Mouse (Mus musculus): ENCODE results near the gene Plin5. TPM values are rescaled to one million over a fixed set of nuclear protein-coding genes. Genes with fewer than 3 reads are reported as not detected.
A peak's percentile ranks its signal among the peaks of the same experiment; 100 is the strongest.
"Not testable (repeated sequence)": the region's sequence is repeated elsewhere in the genome, so short reads cannot be mapped to it uniquely, and the experiment has no call there.

The Plin5 gene
- total and polyA plus RNA-seq, 2 experiments from 2014 or later: 4.3 to 4.8 TPM

DNA sequence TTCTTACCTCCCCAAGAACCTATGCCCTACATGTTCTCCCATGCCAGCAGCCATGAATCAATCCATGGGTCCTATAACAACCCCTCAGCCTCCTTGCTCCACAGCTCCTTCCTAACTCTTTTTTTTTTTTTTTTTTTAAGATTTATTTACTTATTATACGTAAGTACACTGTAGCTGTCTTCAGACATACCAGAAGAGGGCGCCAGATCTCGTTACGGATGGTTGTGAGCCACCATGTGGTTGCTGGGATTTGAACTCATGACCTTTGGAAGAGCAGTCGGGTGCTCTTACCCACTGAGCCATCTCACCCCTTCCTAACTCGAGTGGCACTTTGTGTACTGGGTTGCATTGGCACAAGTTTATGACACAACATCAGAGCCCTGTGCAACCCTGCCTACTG is 51.7 kb downstream of the Plin5 start:
- TF ChIP-seq CTCF (IDR thresholded peaks at IDR 0.05): peak; percentile 40
- H3K27ac ChIP-seq (ENCODE audit: low read depth, low read length); H3K9ac ChIP-seq (replicated peaks; ENCODE audit: low read length, poor library complexity, severe bottlenecking); H3K27me3 ChIP-seq (ENCODE audit: insufficient read depth, low read length); ATAC-seq (ENCODE audit: low FRiP score); H3K4me2 ChIP-seq (ENCODE audit: low read depth, low read length, poor library complexity, severe bottlenecking); H3K4me1 ChIP-seq (ENCODE audit: insufficient read depth, low read length); H3K9me3 ChIP-seq (ENCODE audit: low read length); H3K4me3 ChIP-seq (ENCODE audit: low read depth, low read length); DNase-seq (ENCODE audit: low spot score): not testable (repeated sequence)
- peaks cover 49% of the 10 kb centered on the region for H3K36me3 ChIP-seq (ENCODE audit: insufficient read depth, low read length)
- WGBS: 88% methylated on average over 6 of the region's 6 CpGs

DNA sequence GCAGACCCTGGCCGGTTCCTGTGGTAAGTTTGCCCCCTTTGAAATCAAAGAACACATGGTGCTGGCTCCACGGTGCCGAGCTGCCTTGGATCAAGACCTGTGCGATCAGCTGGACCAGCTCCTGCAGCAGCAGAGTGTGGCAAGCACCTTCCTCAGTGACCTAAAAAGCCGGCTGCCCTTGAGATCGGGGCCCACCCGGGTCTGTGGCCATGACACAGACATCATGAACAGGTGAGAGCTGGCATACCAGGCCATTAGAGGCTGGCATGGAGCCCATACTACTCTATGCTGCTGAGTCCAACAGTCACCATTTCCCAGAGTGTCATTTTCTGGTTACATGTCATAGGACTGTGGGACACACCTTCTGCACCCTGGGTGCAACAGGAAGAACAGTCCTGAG is 55.3 kb downstream of the Plin5 start:
- Histone ChIP-seq H3K4me2 (ENCODE audit: low read depth, low read length, poor library complexity, severe bottlenecking) (no peak overlapping the region), H3K9ac (replicated peaks; ENCODE audit: low read length, poor library complexity, severe bottlenecking) (no peak overlapping the region), H3K27me3 (ENCODE audit: insufficient read depth, low read length) (no peaks in the 10 kb centered on the region), H3K9me3 (ENCODE audit: low read length) (no peaks in the 10 kb centered on the region), H3K4me1 (ENCODE audit: insufficient read depth, low read length) (no peaks in the 10 kb centered on the region), H3K36me3 (ENCODE audit: insufficient read depth, low read length) (peaks cover 16% of the 10 kb centered on the region), H3K4me3 (ENCODE audit: low read depth, low read length) (no peak overlapping the region), H3K27ac (ENCODE audit: low read depth, low read length) (no peak overlapping the region)
- no peak for TF ChIP-seq CTCF (IDR thresholded peaks at IDR 0.05)
- WGBS: 97% methylated on average over 7 of the region's 7 CpGs
- DNase-seq (ENCODE audit: low spot score) (no peak), ATAC-seq (ENCODE audit: low FRiP score) (no peak)

Other genes starting within 250 kb of the Plin5 start
- 4.3 and 10.4 TPM in 2 replicates for gene Zfp119a, start 238.7 kb downstream of the Plin5 start, total RNA-seq (2014; rRNA removed)
- gene Zfp119a, start 238.7 kb downstream of the Plin5 start, polyA plus RNA-seq (2015; fragmentation: Nextera tagmentation; extraction: Ambion mirVana): 5.6 and 7.2 TPM in 2 replicates
- gene Zfp959, start 225.5 kb downstream of the Plin5 start, total RNA-seq (2014; rRNA removed): 7.0 and 9.6 TPM in 2 replicates
- gene Zfp959, start 225.5 kb downstream of the Plin5 start, polyA plus RNA-seq (2015; fragmentation: Nextera tagmentation; extraction: Ambion mirVana): 7.2 and 9.1 TPM in 2 replicates
- 2.8 and 3.5 TPM in 2 replicates for gene Zfp119b, start 168.1 kb downstream of the Plin5 start, total RNA-seq (2014; rRNA removed)
- gene Zfp119b, start 168.1 kb downstream of the Plin5 start, polyA plus RNA-seq (2015; fragmentation: Nextera tagmentation; extraction: Ambion mirVana): 5.7 and 6.6 TPM in 2 replicates
- 2.5 and 3.0 TPM in 2 replicates for gene Ebi3, start 165.0 kb downstream of the Plin5 start, total RNA-seq (2014; rRNA removed)
- 7.4 and 8.2 TPM in 2 replicates for gene Ebi3, start 165.0 kb downstream of the Plin5 start, polyA plus RNA-seq (2015; fragmentation: Nextera tagmentation; extraction: Ambion mirVana)
- gene Yju2, start 158.5 kb downstream of the Plin5 start, total RNA-seq (2014; rRNA removed): 9.8 and 10.1 TPM in 2 replicates
- gene Yju2, start 158.5 kb downstream of the Plin5 start, polyA plus RNA-seq (2015; fragmentation: Nextera tagmentation; extraction: Ambion mirVana): 14.6 and 16.1 TPM in 2 replicates
- 227 and 253 TPM in 2 replicates for gene Shd, start 147.1 kb downstream of the Plin5 start, total RNA-seq (2014; rRNA removed)
- gene Shd, start 147.1 kb downstream of the Plin5 start, polyA plus RNA-seq (2015; fragmentation: Nextera tagmentation; extraction: Ambion mirVana): 172 and 188 TPM in 2 replicates
- gene Fsd1, start 131.1 kb downstream of the Plin5 start, total RNA-seq (2014; rRNA removed): 122 and 129 TPM in 2 replicates
- gene Fsd1, start 131.1 kb downstream of the Plin5 start, polyA plus RNA-seq (2015; fragmentation: Nextera tagmentation; extraction: Ambion mirVana): 188 and 225 TPM in 2 replicates
- gene Stap2, start 112.0 kb downstream of the Plin5 start, total RNA-seq (2014; rRNA removed): 1.8 and 2.4 TPM in 2 replicates
- 4.3 TPM in 2 replicates for gene Stap2, start 112.0 kb downstream of the Plin5 start, polyA plus RNA-seq (2015; fragmentation: Nextera tagmentation; extraction: Ambion mirVana)
- 145 and 293 TPM in 2 replicates for gene Mpnd, start 111.9 kb downstream of the Plin5 start, total RNA-seq (2014; rRNA removed)
- 91.6 and 99.2 TPM in 2 replicates for gene Mpnd, start 111.9 kb downstream of the Plin5 start, polyA plus RNA-seq (2015; fragmentation: Nextera tagmentation; extraction: Ambion mirVana)
- 64.1 and 71.4 TPM in 2 replicates for gene Sh3gl1, start 81.0 kb downstream of the Plin5 start, total RNA-seq (2014; rRNA removed)
- gene Sh3gl1, start 81.0 kb downstream of the Plin5 start, polyA plus RNA-seq (2015; fragmentation: Nextera tagmentation; extraction: Ambion mirVana): 83.2 and 84.8 TPM in 2 replicates
- 2.7 and 3.1 TPM in 2 replicates for gene Chaf1a, start 77.2 kb downstream of the Plin5 start, total RNA-seq (2014; rRNA removed)
- gene Chaf1a, start 77.2 kb downstream of the Plin5 start, polyA plus RNA-seq (2015; fragmentation: Nextera tagmentation; extraction: Ambion mirVana): 2.4 and 2.8 TPM in 2 replicates
- 76.9 and 123 TPM in 2 replicates for gene Ubxn6, start 42.6 kb downstream of the Plin5 start, total RNA-seq (2014; rRNA removed)
- 84.8 and 89.9 TPM in 2 replicates for gene Ubxn6, start 42.6 kb downstream of the Plin5 start, polyA plus RNA-seq (2015; fragmentation: Nextera tagmentation; extraction: Ambion mirVana)
- gene Hdgfl2, start 38.0 kb downstream of the Plin5 start, total RNA-seq (2014; rRNA removed): 59.6 and 72.1 TPM in 2 replicates
- gene Hdgfl2, start 38.0 kb downstream of the Plin5 start, polyA plus RNA-seq (2015; fragmentation: Nextera tagmentation; extraction: Ambion mirVana): 120 and 123 TPM in 2 replicates
- 0.42 and 0.55 TPM in 2 replicates for gene Plin4, start 7.8 kb downstream of the Plin5 start, total RNA-seq (2014; rRNA removed)
- gene Plin4, start 7.8 kb downstream of the Plin5 start, polyA plus RNA-seq (2015; fragmentation: Nextera tagmentation; extraction: Ambion mirVana): 0.04 and 0.05 TPM in 2 replicates
- 0.47 and 0.49 TPM in 2 replicates for gene Lrg1, start 4.4 kb upstream of the Plin5 start, total RNA-seq (2014; rRNA removed)
- gene Lrg1, start 4.4 kb upstream of the Plin5 start, polyA plus RNA-seq (2015; fragmentation: Nextera tagmentation; extraction: Ambion mirVana): 0.43 and 0.66 TPM in 2 replicates
- gene Sema6b, start 22.7 kb upstream of the Plin5 start, total RNA-seq (2014; rRNA removed): 90.5 and 106 TPM in 2 replicates
- 15.6 and 17.4 TPM in 2 replicates for gene Sema6b, start 22.7 kb upstream of the Plin5 start, polyA plus RNA-seq (2015; fragmentation: Nextera tagmentation; extraction: Ambion mirVana)
- gene Tnfaip8l1, start 44.9 kb upstream of the Plin5 start, total RNA-seq (2014; rRNA removed): 15.1 and 17.9 TPM in 2 replicates
- gene Tnfaip8l1, start 44.9 kb upstream of the Plin5 start, polyA plus RNA-seq (2015; fragmentation: Nextera tagmentation; extraction: Ambion mirVana): 8.4 and 9.9 TPM in 2 replicates
- 41.7 and 49.3 TPM in 2 replicates for gene Mydgf, start 66.3 kb upstream of the Plin5 start, total RNA-seq (2014; rRNA removed)
- gene Mydgf, start 66.3 kb upstream of the Plin5 start, polyA plus RNA-seq (2015; fragmentation: Nextera tagmentation; extraction: Ambion mirVana): 75.8 and 82.5 TPM in 2 replicates
- gene Dpp9, start 101.3 kb upstream of the Plin5 start, total RNA-seq (2014; rRNA removed): 24.6 and 29.7 TPM in 2 replicates
- 19.4 and 19.7 TPM in 2 replicates for gene Dpp9, start 101.3 kb upstream of the Plin5 start, polyA plus RNA-seq (2015; fragmentation: Nextera tagmentation; extraction: Ambion mirVana)
- 43.2 and 45.3 TPM in 2 replicates for gene Fem1a, start 139.2 kb upstream of the Plin5 start, total RNA-seq (2014; rRNA removed)
- gene Fem1a, start 139.2 kb upstream of the Plin5 start, polyA plus RNA-seq (2015; fragmentation: Nextera tagmentation; extraction: Ambion mirVana): 13.8 and 14.2 TPM in 2 replicates
- 3.1 and 3.7 TPM in 2 replicates for gene Ticam1, start 159.2 kb upstream of the Plin5 start, total RNA-seq (2014; rRNA removed)
- gene Ticam1, start 159.2 kb upstream of the Plin5 start, polyA plus RNA-seq (2015; fragmentation: Nextera tagmentation; extraction: Ambion mirVana): 0.91 and 1.1 TPM in 2 replicates
- 8.1 and 12.4 TPM in 2 replicates for gene Plin3, start 175.3 kb upstream of the Plin5 start, total RNA-seq (2014; rRNA removed)
- 9.6 and 12.1 TPM in 2 replicates for gene Plin3, start 175.3 kb upstream of the Plin5 start, polyA plus RNA-seq (2015; fragmentation: Nextera tagmentation; extraction: Ambion mirVana)
- not detected in 2 replicates for gene Arrdc5, start 182.7 kb upstream of the Plin5 start, total RNA-seq (2014; rRNA removed)
- not detected in 2 replicates for gene Arrdc5, start 182.7 kb upstream of the Plin5 start, polyA plus RNA-seq (2015; fragmentation: Nextera tagmentation; extraction: Ambion mirVana)
- 5.9 and 10.0 TPM in 2 replicates for gene Uhrf1, start 185.7 kb upstream of the Plin5 start, total RNA-seq (2014; rRNA removed)
- gene Uhrf1, start 185.7 kb upstream of the Plin5 start, polyA plus RNA-seq (2015; fragmentation: Nextera tagmentation; extraction: Ambion mirVana): 4.7 and 4.9 TPM in 2 replicates
- gene Kdm4b, start 208.5 kb upstream of the Plin5 start, total RNA-seq (2014; rRNA removed): 123 and 140 TPM in 2 replicates
- gene Kdm4b, start 208.5 kb upstream of the Plin5 start, polyA plus RNA-seq (2015; fragmentation: Nextera tagmentation; extraction: Ambion mirVana): 45.6 and 48.0 TPM in 2 replicates